Mouse (Mus musculus): ENCODE results near the gene Amelx. TPM values are rescaled to one million over a fixed set of nuclear protein-coding genes. Genes with fewer than 3 reads are reported as not detected.

Amelx gene
- total and polyA plus RNA-seq, 2 experiments from 2014 or later = not detected

DNA sequence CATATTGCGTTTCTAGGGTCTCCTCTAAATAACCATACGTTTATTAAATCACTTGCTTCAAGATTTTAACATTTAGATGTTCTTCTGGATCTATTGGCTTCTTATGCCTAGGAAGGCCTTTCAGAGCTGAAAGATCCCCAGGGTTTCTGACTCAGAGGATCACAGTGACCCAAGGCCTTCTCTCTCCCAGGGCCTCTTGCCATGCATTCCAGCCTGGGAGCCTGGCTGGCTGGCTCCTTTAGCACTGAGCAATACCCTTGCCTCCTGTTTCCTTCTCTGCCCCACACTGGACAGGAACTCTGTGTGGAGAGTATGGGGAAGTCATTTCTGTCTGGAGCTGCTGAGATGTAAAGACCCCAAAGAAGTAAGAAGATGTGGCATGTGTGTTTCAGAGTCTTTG, 16.0 kb downstream of the Amelx start:
- H3K4me2 ChIP-seq (ENCODE audit: low read depth, low read length, poor library complexity, severe bottlenecking) = no peak overlapping the region
- no peaks in the 10 kb centered on the region for H3K4me1 ChIP-seq (ENCODE audit: insufficient read depth, low read length)
- H3K9ac ChIP-seq (replicated peaks; ENCODE audit: low read length, poor library complexity, severe bottlenecking) = no peak overlapping the region
- ATAC-seq (ENCODE audit: low FRiP score) (no peak), DNase-seq (ENCODE audit: low spot score) (no peak)
- 77% methylated on average over 2 of the region's 2 CpGs for WGBS
- H3K9me3 ChIP-seq (ENCODE audit: low read length) = no peaks in the 10 kb centered on the region
- no peak overlapping the region for H3K4me3 ChIP-seq (ENCODE audit: low read depth, low read length)
- H3K27me3 ChIP-seq (ENCODE audit: insufficient read depth, low read length) = no peaks in the 10 kb centered on the region
- no peak overlapping the region for H3K27ac ChIP-seq (ENCODE audit: low read depth, low read length)
- no peak for TF ChIP-seq CTCF (IDR thresholded peaks at IDR 0.05)
- H3K36me3 ChIP-seq (ENCODE audit: insufficient read depth, low read length) = no peaks in the 10 kb centered on the region

DNA sequence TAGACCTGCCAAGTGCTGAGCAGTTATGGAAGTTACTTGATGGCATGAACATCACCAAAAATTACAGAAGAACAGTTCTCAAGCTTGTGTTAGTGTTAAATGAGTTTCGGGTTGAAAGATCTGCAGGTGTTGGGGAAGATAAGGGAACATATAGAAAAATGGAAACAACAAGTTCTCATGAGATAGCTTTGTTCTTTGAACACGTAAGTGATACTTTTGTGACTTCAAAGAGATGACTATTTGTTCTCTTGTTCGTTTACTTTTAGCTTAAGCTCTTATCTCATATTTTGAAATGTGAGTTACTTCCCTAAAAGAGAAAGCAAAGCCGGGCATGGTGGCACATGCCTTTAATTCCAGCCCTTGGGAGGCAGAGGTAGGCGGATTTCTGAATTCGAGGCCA, 28.6 kb downstream of the Amelx start:
- no peak overlapping the region for H3K4me2 ChIP-seq (ENCODE audit: low read depth, low read length, poor library complexity, severe bottlenecking)
- H3K36me3 ChIP-seq (ENCODE audit: insufficient read depth, low read length) = no peaks in the 10 kb centered on the region
- ATAC-seq (ENCODE audit: low FRiP score) (no peak), DNase-seq (ENCODE audit: low spot score) (no peak)
- WGBS = 86% methylated on average over 6 of the region's 6 CpGs
- H3K4me1 ChIP-seq (ENCODE audit: insufficient read depth, low read length) = no peaks in the 10 kb centered on the region
- H3K4me3 ChIP-seq (ENCODE audit: low read depth, low read length) = no peak overlapping the region
- no peak for TF ChIP-seq CTCF (IDR thresholded peaks at IDR 0.05)
- no peak overlapping the region for H3K9ac ChIP-seq (replicated peaks; ENCODE audit: low read length, poor library complexity, severe bottlenecking)
- no peaks in the 10 kb centered on the region for H3K27me3 ChIP-seq (ENCODE audit: insufficient read depth, low read length)
- no peaks in the 10 kb centered on the region for H3K9me3 ChIP-seq (ENCODE audit: low read length)
- no peak overlapping the region for H3K27ac ChIP-seq (ENCODE audit: low read depth, low read length)

- ATAC-seq (ENCODE audit: low FRiP score) (no peak), DNase-seq (ENCODE audit: low spot score) (no peak)
- Histone ChIP-seq H3K9ac (replicated peaks; ENCODE audit: low read length, poor library complexity, severe bottlenecking) (no peak overlapping the region), H3K4me3 (ENCODE audit: low read depth, low read length) (no peak overlapping the region), H3K27ac (ENCODE audit: low read depth, low read length) (no peak overlapping the region), H3K4me1 (ENCODE audit: insufficient read depth, low read length) (no peaks in the 10 kb centered on the region), H3K36me3 (ENCODE audit: insufficient read depth, low read length) (no peaks in the 10 kb centered on the region), H3K9me3 (ENCODE audit: low read length) (no peaks in the 10 kb centered on the region), H3K4me2 (ENCODE audit: low read depth, low read length, poor library complexity, severe bottlenecking) (no peak overlapping the region), H3K27me3 (ENCODE audit: insufficient read depth, low read length) (no peaks in the 10 kb centered on the region; the same call in 1 of the 2 replicates)
- no peak for TF ChIP-seq CTCF (IDR thresholded peaks at IDR 0.05)
Observed at GRCm38 (mm10) chrX:169153805-169154204, 33.2 kb downstream of the Amelx start.

DNA sequence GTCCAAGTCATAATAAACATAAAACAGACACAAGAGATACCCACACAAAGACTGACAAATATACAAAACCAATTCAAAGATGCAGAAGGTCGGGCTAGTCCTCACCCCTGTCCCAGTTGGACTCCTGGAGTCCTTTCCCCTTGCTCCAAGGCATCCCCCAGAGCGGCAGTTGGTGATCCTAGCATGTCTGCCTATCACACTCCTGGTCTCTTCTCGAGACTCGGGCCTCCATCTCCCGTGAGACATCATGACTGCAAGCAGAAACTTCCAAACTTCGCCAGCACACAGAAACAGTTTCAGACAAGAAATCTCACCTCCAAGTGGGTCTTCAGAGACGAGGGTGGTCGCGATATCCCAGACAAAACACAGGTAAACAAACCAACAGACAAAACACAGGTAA, 46.5 kb downstream of the Amelx start:
- H3K9me3 ChIP-seq (ENCODE audit: low read length) = no peaks in the 10 kb centered on the region
- H3K27me3 ChIP-seq (ENCODE audit: insufficient read depth, low read length) = no peaks in the 10 kb centered on the region
- no peak overlapping the region for H3K4me3 ChIP-seq (ENCODE audit: low read depth, low read length)
- no peak overlapping the region for H3K4me2 ChIP-seq (ENCODE audit: low read depth, low read length, poor library complexity, severe bottlenecking)
- no peaks in the 10 kb centered on the region for H3K36me3 ChIP-seq (ENCODE audit: insufficient read depth, low read length)
- no peak for TF ChIP-seq CTCF (IDR thresholded peaks at IDR 0.05)
- DNase-seq (ENCODE audit: low spot score) (no peak), ATAC-seq (ENCODE audit: low FRiP score) (no peak)
- no peaks in the 10 kb centered on the region for H3K4me1 ChIP-seq (ENCODE audit: insufficient read depth, low read length)
- 89% methylated on average over 9 of the region's 9 CpGs for WGBS
- no peak overlapping the region for H3K27ac ChIP-seq (ENCODE audit: low read depth, low read length)
- no peak overlapping the region for H3K9ac ChIP-seq (replicated peaks; ENCODE audit: low read length, poor library complexity, severe bottlenecking)

- Histone ChIP-seq H3K4me1 (ENCODE audit: insufficient read depth, low read length) (no peaks in the 10 kb centered on the region), H3K4me2 (ENCODE audit: low read depth, low read length, poor library complexity, severe bottlenecking) (no peak overlapping the region), H3K36me3 (ENCODE audit: insufficient read depth, low read length) (no peaks in the 10 kb centered on the region), H3K27ac (ENCODE audit: low read depth, low read length) (no peak overlapping the region), H3K9ac (replicated peaks; ENCODE audit: low read length, poor library complexity, severe bottlenecking) (no peak overlapping the region), H3K4me3 (ENCODE audit: low read depth, low read length) (no peak overlapping the region), H3K9me3 (ENCODE audit: low read length) (no peaks in the 10 kb centered on the region), H3K27me3 (ENCODE audit: insufficient read depth, low read length) (no peaks in the 10 kb centered on the region)
- DNase-seq (ENCODE audit: low spot score) = no peak
- 84% methylated on average over 7 of the region's 7 CpGs for WGBS
- no peak for ATAC-seq (ENCODE audit: low FRiP score)
- no peak for TF ChIP-seq CTCF (IDR thresholded peaks at IDR 0.05)
Observed at GRCm38 (mm10) chrX:169139758-169140157, 47.2 kb downstream of the Amelx start.

Other genes with a start within 250 kb of the Amelx start
- 28.6 and 29.2 TPM in 2 replicates for gene Hccs, start 133.2 kb upstream of the Amelx start, total RNA-seq (2014; rRNA removed)
- gene Hccs, start 133.2 kb upstream of the Amelx start, polyA plus RNA-seq (2015; fragmentation: Nextera tagmentation; extraction: Ambion mirVana) = 31.6 and 34.9 TPM in 2 replicates

Measured in midbrain, postnatal 0 days (tissue).